Mouse (Mus musculus): ENCODE data around the gene Tex264. TPM values are rescaled to one million over a fixed set of nuclear protein-coding genes. Genes with fewer than 3 reads are reported as not detected.
A peak's percentile ranks its signal among the peaks of the same experiment; 100 is the strongest.

Gene Tex264
- polyA plus RNA-seq, 1 experiment from 2014 or later, result 49.3 TPM

DNA sequence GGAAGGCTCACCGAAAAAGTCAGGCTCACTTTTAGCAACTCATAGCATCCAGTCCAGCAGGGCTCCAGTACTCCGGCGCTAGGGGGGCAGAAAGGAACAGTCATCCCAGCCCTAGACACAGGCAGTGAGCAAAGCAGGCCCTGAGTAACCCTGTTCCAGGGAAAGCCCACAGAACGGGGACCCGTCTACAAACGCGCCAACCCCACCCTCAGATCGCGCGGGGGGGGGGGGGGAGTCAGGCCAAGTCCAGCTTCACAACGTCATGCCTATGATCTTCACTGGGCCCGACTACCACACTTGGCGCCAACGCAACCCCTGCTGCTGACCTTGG is 844 bp downstream of the Tex264 start:
- WGBS, result 7% methylated on average over 13 of the region's 14 CpGs
- no peaks in the 10 kb centered on the region for H3K9me3 ChIP-seq
- H3K9ac ChIP-seq (replicated peaks), result peak overlapping the region; percentile 81
- H3K4me1 ChIP-seq, result peaks cover 18% of the 10 kb centered on the region
- H3K27me3 ChIP-seq, result no peaks in the 10 kb centered on the region
- peaks cover 16% of the 10 kb centered on the region; the same call in 1 of the 2 replicates for H3K36me3 ChIP-seq
- peak; percentile 26; the same call in 1 of the 2 replicates for ATAC-seq (replicated peaks)
- H3K27ac ChIP-seq (replicated peaks), result no peak overlapping the region
- H3K4me2 ChIP-seq (replicated peaks), result peak overlapping the region; percentile 96
- peak overlapping the region; percentile 86 for H3K4me3 ChIP-seq

DNA sequence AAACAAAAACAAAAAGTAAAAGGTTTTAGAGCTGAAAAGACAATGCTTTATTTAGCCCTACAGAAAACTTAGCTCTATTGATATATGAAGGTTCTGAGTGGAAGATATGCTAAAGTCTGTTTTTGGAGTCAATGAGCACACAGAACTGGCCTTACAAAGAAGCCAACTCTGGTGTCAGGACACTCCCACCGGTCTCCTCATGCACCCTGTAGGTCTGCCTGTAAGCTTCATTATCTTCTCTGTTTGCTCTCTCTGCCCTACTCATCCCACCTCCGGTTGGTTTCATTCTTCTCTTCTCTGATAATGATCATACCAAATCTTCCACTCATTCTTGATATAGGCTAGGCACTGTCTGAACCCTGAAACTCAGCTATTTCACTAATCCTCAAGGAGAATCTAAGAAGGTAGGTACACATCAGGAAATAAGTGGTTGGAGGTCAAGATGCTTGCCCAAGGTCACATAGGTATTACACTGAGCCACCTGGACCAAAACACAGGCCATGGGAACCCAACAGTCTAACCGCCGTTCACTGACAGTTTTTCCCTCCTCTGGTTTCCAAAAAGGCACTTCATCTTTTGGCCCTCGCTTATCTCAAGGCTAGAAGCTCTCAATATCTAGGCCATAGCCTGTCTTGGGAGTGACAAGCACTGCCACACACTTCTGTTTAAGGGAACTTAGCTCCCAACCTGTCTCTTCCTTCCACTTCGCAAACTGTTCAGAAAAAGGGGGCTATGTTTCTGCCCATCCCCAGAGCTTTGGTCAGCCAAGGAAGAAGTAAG is 1.4 kb downstream of the Tex264 start:
- WGBS, result 86% methylated on average over 6 of the region's 6 CpGs
- no peak for ATAC-seq (replicated peaks)

DNA sequence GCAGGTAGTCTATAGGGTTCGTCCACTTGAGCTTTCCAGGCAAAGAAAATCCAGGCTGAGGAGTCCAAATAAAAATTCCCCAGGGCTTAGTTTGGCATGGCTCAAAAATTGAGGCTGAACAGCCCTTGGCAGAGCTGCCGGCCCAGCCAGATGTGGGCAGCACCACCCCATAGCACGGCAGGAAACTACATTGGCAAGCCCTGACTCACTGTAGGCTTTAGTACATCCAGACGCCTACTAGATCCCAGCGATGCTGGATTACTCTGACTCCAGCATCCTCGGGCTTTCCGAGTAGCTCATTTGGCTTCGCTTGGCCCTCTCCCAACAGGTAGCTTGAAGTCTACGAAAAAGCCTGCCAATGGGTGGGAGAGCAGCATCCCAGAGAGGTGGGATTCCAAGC is 4.7 kb downstream of the Tex264 start:
- ATAC-seq (replicated peaks), result no peak
- 90% methylated on average over 9 of the region's 9 CpGs for WGBS
- peaks cover 13% of the 10 kb centered on the region for H3K4me1 ChIP-seq
- H3K9me3 ChIP-seq, result no peaks in the 10 kb centered on the region
- H3K4me3 ChIP-seq, result no peak overlapping the region
- no peak overlapping the region for H3K9ac ChIP-seq (replicated peaks)
- no peak overlapping the region for H3K4me2 ChIP-seq (replicated peaks)
- no peak overlapping the region for H3K27ac ChIP-seq (replicated peaks)
- peaks cover 22% of the 10 kb centered on the region; the same call in 1 of the 2 replicates for H3K36me3 ChIP-seq
- H3K27me3 ChIP-seq, result no peaks in the 10 kb centered on the region

More for the DNA sequence above, 1.4 kb downstream of the Tex264 start:
- Histone ChIP-seq H3K4me1 (peaks cover 18% of the 10 kb centered on the region), H3K27me3 (no peaks in the 10 kb centered on the region), H3K4me3 (peak overlapping the region; percentile 86), H3K4me2 (replicated peaks) (peak overlapping the region; percentile 96), H3K9me3 (no peaks in the 10 kb centered on the region), H3K27ac (replicated peaks) (no peak overlapping the region), H3K36me3 (peaks cover 22% of the 10 kb centered on the region; the same call in 1 of the 2 replicates), H3K9ac (replicated peaks) (peak overlapping the region; percentile 81; the same call in 1 of the 2 replicates)

DNA sequence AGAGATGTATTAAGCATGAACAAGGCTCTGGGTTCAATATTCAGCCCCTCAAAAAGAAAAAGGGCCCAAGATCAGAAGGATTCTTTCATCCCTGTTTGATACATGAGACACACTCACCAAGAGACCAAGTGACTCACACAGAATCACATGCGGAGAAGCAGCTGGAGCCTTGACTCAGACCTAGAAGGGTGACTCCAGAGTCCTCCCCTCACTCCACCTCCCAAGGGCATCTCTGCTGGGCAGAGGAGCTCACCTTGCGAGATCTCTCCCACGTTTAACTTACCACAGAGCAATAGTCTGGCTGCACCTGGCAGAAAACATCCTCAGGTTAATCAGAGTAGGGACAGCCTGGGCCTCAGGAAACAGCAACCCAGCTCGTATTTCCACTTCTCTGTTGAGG is 7.5 kb downstream of the Tex264 start:
- H3K4me3 ChIP-seq, result no peak overlapping the region
- no peaks in the 10 kb centered on the region for H3K9me3 ChIP-seq
- H3K36me3 ChIP-seq, result peaks cover 25% of the 10 kb centered on the region; the same call in 1 of the 2 replicates
- no peak overlapping the region for H3K27ac ChIP-seq (replicated peaks)
- ATAC-seq (replicated peaks), result no peak
- H3K4me1 ChIP-seq, result no peaks in the 10 kb centered on the region
- 83% methylated on average over 4 of the region's 4 CpGs for WGBS
- H3K27me3 ChIP-seq, result no peaks in the 10 kb centered on the region
- H3K9ac ChIP-seq (replicated peaks), result no peak overlapping the region
- H3K4me2 ChIP-seq (replicated peaks), result no peak overlapping the region

DNA sequence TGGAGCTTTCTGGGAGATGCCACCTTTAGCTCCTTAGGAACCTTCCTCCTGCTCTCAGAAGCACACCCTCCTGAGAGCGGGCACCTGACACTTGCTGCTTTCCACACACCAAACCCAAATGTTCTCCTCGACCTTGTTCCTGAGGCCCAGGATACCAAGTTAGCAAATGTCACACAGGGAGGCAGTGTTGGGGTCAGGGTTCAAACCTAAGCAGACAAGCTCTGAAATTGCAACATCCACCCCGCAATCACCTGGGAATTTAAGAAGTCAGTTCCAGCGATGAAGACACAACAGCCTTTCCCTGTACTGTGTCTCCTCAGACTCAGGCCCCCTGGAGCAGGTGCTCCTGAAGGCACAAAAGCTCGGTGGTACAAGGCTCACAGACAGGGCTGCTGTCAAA is 8.0 kb downstream of the Tex264 start:
- peaks cover 25% of the 10 kb centered on the region; the same call in 1 of the 2 replicates for H3K36me3 ChIP-seq
- 90% methylated on average over 5 of the region's 5 CpGs for WGBS
- ATAC-seq (replicated peaks), result no peak
- H3K4me3 ChIP-seq, result no peak overlapping the region
- H3K27me3 ChIP-seq, result no peaks in the 10 kb centered on the region
- H3K9me3 ChIP-seq, result no peaks in the 10 kb centered on the region
- no peak overlapping the region for H3K9ac ChIP-seq (replicated peaks)
- no peak overlapping the region for H3K4me2 ChIP-seq (replicated peaks)
- no peak overlapping the region for H3K27ac ChIP-seq (replicated peaks)
- no peaks in the 10 kb centered on the region for H3K4me1 ChIP-seq

DNA sequence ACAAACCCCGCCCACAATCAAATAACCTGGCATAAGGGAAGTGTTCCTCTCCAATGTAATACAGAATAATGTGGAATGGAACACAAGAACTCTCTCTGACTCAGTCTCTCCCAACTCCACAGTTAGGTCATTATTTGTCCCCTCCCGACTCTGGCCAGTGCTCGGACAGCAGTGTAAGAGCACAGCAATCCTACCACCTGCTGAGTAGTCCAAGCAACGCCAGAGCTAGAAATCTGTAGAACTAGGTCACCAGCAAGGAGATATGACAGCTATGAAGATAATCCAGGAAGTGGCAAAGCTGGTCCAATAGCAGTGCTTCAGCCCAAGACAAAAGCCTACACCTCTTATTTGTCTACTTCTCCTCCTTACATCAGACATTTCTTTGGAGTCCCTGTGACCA is 9.2 kb downstream of the Tex264 start:
- no peak for ATAC-seq (replicated peaks)
- peaks cover 25% of the 10 kb centered on the region; the same call in 1 of the 2 replicates for H3K36me3 ChIP-seq
- no peak overlapping the region for H3K27ac ChIP-seq (replicated peaks)
- no peaks in the 10 kb centered on the region for H3K9me3 ChIP-seq
- no peak overlapping the region for H3K9ac ChIP-seq (replicated peaks)
- no peaks in the 10 kb centered on the region for H3K27me3 ChIP-seq
- H3K4me1 ChIP-seq, result no peaks in the 10 kb centered on the region
- no peak overlapping the region for H3K4me3 ChIP-seq
- H3K4me2 ChIP-seq (replicated peaks), result no peak overlapping the region
- WGBS, result 75% methylated on average over 4 of the region's 4 CpGs

DNA sequence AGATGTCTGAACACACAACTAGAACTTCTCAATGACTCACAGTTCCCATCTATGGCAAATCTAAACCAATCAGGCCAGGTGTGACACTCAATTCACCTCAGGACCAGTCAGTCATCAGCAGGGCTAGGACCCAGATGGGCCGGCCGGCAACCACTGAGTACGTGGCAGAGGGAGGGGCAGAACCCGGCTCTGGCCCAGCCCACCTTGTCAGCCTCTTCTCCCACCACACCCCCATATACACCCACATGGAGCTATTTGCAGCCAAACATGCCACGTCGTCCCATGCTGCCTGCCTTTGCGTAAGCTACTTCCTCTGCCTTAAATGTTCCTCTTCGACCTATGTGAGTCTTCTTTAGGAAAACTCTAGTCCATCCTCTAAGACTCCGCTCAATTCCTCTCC is 9.8 kb downstream of the Tex264 start:
- peak; percentile 51 for ATAC-seq (replicated peaks)
- Histone ChIP-seq H3K27me3 (no peaks in the 10 kb centered on the region), H3K4me2 (replicated peaks) (no peak overlapping the region), H3K9ac (replicated peaks) (no peak overlapping the region), H3K36me3 (peaks cover 19% of the 10 kb centered on the region; the same call in 1 of the 2 replicates), H3K27ac (replicated peaks) (no peak overlapping the region), H3K4me1 (no peaks in the 10 kb centered on the region), H3K4me3 (no peak overlapping the region), H3K9me3 (no peaks in the 10 kb centered on the region)
- 88% methylated on average over 9 of the region's 9 CpGs for WGBS

DNA sequence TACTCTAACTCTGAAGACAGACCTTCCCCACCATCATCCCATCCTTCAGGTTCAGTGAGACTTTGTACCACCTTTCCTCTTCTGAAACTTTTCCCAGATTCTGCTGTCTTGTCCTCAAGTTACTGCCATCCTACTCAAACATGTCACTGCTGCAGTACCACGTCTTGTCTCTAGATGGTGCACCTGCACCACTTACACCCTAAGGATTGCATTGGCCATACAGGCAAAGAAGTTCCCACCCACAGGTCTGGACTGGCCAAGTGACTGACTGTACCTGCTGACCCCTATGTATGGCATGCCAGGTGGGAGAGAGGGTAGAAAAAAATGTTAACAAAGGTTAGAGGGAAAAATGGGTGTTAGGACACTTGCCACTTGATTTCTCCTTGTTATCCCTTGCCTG is 10.2 kb downstream of the Tex264 start:
- WGBS, result 0% methylated on average over 1 of the region's 1 CpGs
- Histone ChIP-seq H3K9ac (replicated peaks) (no peak overlapping the region), H3K4me2 (replicated peaks) (no peak overlapping the region), H3K9me3 (no peaks in the 10 kb centered on the region), H3K27me3 (no peaks in the 10 kb centered on the region), H3K4me1 (no peaks in the 10 kb centered on the region), H3K27ac (replicated peaks) (no peak overlapping the region), H3K4me3 (no peak overlapping the region), H3K36me3 (peaks cover 17% of the 10 kb centered on the region; the same call in 1 of the 2 replicates)
- ATAC-seq (replicated peaks), result peak; percentile 70

DNA sequence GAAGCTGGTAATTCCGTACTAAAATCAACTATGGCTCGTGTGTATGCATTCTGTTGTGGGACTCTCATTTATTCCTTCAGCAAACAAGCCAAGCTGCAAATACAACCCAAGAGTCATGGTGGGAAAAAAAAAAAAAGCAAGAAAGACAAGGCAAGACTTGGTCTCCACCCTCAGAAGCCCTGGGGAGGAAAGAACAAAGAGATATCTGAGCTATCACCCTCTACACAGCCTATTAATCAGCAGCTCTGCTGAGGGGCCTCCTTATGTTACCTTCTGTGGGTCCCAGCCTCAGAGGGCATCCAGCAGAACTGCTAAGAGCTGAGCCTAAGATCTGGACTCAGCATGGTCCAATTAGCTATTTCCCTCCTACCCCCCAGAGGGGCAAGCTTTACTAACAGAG is 11.9 kb downstream of the Tex264 start:
- no peaks in the 10 kb centered on the region for H3K4me1 ChIP-seq
- H3K4me3 ChIP-seq, result no peak overlapping the region
- no peak overlapping the region for H3K4me2 ChIP-seq (replicated peaks)
- H3K36me3 ChIP-seq, result peaks cover 9% of the 10 kb centered on the region; the same call in 1 of the 2 replicates
- ATAC-seq (replicated peaks), result no peak
- WGBS, result 78% methylated on average over 2 of the region's 2 CpGs
- H3K9me3 ChIP-seq, result no peaks in the 10 kb centered on the region
- no peak overlapping the region for H3K27ac ChIP-seq (replicated peaks)
- no peak overlapping the region for H3K9ac ChIP-seq (replicated peaks)
- H3K27me3 ChIP-seq, result no peaks in the 10 kb centered on the region

DNA sequence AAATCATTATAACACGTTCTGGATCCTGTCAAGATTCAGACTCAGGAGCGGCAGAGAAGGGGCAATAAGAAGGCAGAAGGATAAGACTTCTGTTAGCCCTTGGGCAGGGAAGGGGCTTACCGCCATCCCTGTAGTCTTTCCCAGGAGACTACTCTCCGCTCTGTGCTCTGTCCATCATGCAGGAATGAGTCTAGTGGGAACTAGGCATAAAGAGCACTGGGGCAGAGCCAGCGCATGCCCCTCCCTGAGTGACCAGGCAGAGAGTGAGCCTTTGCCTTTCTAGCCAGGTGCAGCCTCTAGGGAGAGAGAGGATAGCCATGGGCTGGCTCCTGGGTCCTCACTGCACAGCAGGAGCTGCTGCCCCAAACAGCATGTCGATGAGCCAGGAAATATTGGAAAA is 20.9 kb downstream of the Tex264 start:
- no peak overlapping the region for H3K4me3 ChIP-seq
- peak overlapping the region; percentile 24; the same call in 1 of the 2 replicates for H3K9ac ChIP-seq (replicated peaks)
- peak; percentile 55 for ATAC-seq (replicated peaks)
- H3K27ac ChIP-seq (replicated peaks), result peak overlapping the region; percentile 90
- H3K36me3 ChIP-seq, result peaks cover 13% of the 10 kb centered on the region; the same call in 1 of the 2 replicates
- WGBS, result 64% methylated on average over 6 of the region's 6 CpGs
- no peaks in the 10 kb centered on the region for H3K9me3 ChIP-seq
- H3K4me1 ChIP-seq, result peaks cover 18% of the 10 kb centered on the region
- 0 out of 2 replicates have a peak overlapping the region, but pooled peaks have one; percentile 16 for H3K4me2 ChIP-seq (replicated peaks)
- H3K27me3 ChIP-seq, result no peaks in the 10 kb centered on the region

DNA sequence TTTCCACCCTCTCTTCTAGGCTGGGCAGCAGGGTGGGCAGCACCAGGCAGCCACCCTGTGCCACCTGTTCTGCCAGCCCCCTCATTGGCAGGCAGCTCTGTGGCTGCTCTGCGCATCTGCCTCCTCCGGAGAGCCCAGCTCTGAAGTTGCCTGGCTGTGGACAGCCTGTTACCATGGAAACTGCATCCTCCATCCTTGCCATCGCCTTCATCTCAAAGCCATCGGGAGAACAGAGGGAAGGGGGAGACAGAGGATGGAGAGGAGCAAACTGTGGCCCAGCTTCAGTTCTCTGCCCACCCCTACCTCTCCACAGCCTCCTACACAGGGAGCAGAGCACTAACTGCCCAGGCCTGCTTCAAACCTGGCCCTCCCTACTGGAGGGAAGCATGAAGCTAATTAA is 21.3 kb downstream of the Tex264 start:
- H3K27me3 ChIP-seq, result no peaks in the 10 kb centered on the region
- no peak overlapping the region for H3K4me3 ChIP-seq
- peaks cover 12% of the 10 kb centered on the region; the same call in 1 of the 2 replicates for H3K36me3 ChIP-seq
- ATAC-seq (replicated peaks), result peak; percentile 90
- WGBS, result 24% methylated on average over 4 of the region's 4 CpGs
- H3K4me2 ChIP-seq (replicated peaks), result peak overlapping the region; percentile 16
- H3K9ac ChIP-seq (replicated peaks), result peak overlapping the region; percentile 24; the same call in 1 of the 2 replicates
- H3K27ac ChIP-seq (replicated peaks), result peak overlapping the region; percentile 90
- peaks cover 18% of the 10 kb centered on the region for H3K4me1 ChIP-seq
- H3K9me3 ChIP-seq, result no peaks in the 10 kb centered on the region

DNA sequence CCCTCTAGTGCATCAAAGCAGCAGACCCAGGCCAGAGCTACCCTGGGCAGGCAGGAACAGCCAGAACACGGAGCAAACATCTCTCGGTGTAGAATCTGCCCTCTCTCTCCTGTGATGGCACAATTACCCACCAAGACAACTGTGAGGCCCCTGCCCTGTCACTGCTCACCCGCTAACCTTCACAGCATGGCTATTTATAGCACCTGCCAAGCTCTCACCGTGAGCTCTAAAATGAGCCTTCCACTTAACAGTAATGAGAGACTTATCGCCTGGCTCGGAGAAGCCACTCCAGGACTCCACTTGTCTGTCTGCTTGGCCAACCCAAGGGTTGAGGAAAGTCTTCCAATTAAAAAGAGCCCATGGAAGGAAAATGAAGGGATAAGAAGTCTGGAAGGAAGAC is 22.5 kb downstream of the Tex264 start:
- no peak overlapping the region for H3K27ac ChIP-seq (replicated peaks)
- 70% methylated on average over 6 of the region's 6 CpGs for WGBS
- H3K4me2 ChIP-seq (replicated peaks), result no peak overlapping the region
- H3K36me3 ChIP-seq, result peaks cover 17% of the 10 kb centered on the region; the same call in 1 of the 2 replicates
- peaks cover 18% of the 10 kb centered on the region for H3K4me1 ChIP-seq
- H3K9ac ChIP-seq (replicated peaks), result no peak overlapping the region
- no peak for ATAC-seq (replicated peaks)
- H3K9me3 ChIP-seq, result no peaks in the 10 kb centered on the region
- no peaks in the 10 kb centered on the region for H3K27me3 ChIP-seq
- H3K4me3 ChIP-seq, result no peak overlapping the region

All from forebrain, embryonic 15.5 days (tissue).